Mouse (Mus musculus) small intestine, adult 10 weeks (tissue): ENCODE results near the gene Akr1b3. TPM values are rescaled to one million over a fixed set of nuclear protein-coding genes. Genes with fewer than 3 reads are reported as not detected.

Experiments
- polyA plus RNA-seq: library from polyadenylated mRNA; stranded (reverse); fragments of 350-450 nt; fragmentation: Illumina TruSeq; extraction: RNeasy Lipid Tissue Mini Kit (QIAGEN cat#74804); gene quantifications from one replicate; pipeline ENCODE4 v1.2.3, GENCODE M21; 2014; ENCODE audit warnings: low replicate concordance

The Akr1b3 gene
- 17.0 TPM for polyA plus RNA-seq

GRCm38 (mm10) chr6:34316854-34317771 lies at the start of gene Akr1b3:
TSS of gene Akr1b3 (minus strand) at chr6:34317478.

DNA sequence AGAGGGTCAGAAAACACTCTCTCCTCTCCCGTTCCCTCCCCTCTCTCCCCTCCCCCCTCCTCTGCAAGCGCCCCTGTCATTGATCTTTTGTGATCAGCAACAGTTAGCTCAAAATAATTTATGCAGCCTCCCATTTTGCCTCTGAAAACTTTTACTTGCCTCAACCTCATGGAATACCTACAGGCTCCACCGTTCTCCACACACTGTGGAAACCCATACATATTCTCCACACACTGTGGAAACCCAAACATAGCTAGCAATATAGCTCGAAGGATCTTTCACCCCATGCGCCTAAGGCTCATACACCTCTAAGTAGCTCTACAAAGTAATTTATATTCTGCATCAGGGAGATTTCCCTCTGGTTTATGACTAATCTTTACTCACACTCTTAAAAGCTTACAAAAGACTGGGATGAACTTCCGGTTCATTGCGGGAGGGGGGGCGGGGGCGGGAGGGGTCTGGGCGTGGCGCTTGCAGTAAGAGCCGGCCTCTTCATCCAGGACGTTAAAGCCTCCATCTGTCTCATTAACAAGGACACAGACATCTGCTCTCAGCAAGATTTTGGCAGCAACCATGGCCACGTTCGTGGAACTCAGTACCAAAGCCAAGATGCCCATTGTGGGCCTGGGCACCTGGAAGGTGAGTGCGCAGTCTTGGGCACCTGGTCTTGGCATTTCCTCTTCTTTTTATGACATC lies 36.5 kb upstream of the Akr1b3 start, which contains the start of gene Akr1b8:
TSS of gene Akr1b8 (plus strand) at position 462 of the 696 bp plus-strand sequence.

Other genes starting within 250 kb of the Akr1b3 start
- gene Slc35b4, start 140.4 kb downstream of the Akr1b3 start, polyA plus RNA-seq: 5.4 TPM
- 1.7 TPM for gene Akr1b8, start 36.6 kb upstream of the Akr1b3 start, polyA plus RNA-seq
- 17.3 TPM for gene Akr1b10, start 66.7 kb upstream of the Akr1b3 start, polyA plus RNA-seq
- gene Akr1b7, start 94.9 kb upstream of the Akr1b3 start, polyA plus RNA-seq: 76.0 TPM
- 45.0 TPM for gene Bpgm, start 158.7 kb upstream of the Akr1b3 start, polyA plus RNA-seq